Mouse (Mus musculus) heart, postnatal 4 days (tissue): ENCODE results near the gene Pnma3. TPM values are rescaled to one million over a fixed set of nuclear protein-coding genes. Genes with fewer than 3 reads are reported as not detected.
"Not testable (repeated sequence)": the region's sequence is repeated elsewhere in the genome, so short reads cannot be mapped to it uniquely, and the experiment has no call there.

Experiments used
- DNase-seq: peaks from one replicate; pipeline ENCODE4 v3.0.0; 2021
- total RNA-seq, 2 experiments: library from RNA; stranded (reverse); gene quantifications; 2 replicates each; pipeline ENCODE4 v1.2.3; 2021

The Pnma3 gene
- not detected for total RNA-seq

GRCm38 (mm10) chrX:73064415-73064793 is at the start of gene Pnma3:
TSS of gene Pnma3 (plus strand) at chrX:73064787.
- DNase-seq: no peak

- DNase-seq: no peak
Measured at GRCm38 (mm10) chrX:73037003-73037402, 27.6 kb upstream of the Pnma3 start, which contains the start of gene Pnma5. TSS of gene Pnma5 (minus strand) at chrX:73037103.

- no peak for DNase-seq
Measured at GRCm38 (mm10) chrX:73038831-73039230, 25.8 kb upstream of the Pnma3 start.

GRCm38 (mm10) chrX:73039666-73040065 is 24.9 kb upstream of the Pnma3 start:
- no peak for DNase-seq

GRCm38 (mm10) chrX:73053860-73054563 is 10.6 kb upstream of the Pnma3 start:
- DNase-seq: peak; percentile 97

- DNase-seq: no peak
Measured at GRCm38 (mm10) chrX:73061528-73061927, 3.1 kb upstream of the Pnma3 start.

- no peak for DNase-seq
Measured at GRCm38 (mm10) chrX:73062323-73062722, 2.3 kb upstream of the Pnma3 start.

- no peak for DNase-seq
Measured at GRCm38 (mm10) chrX:73063512-73064414, 824 bp upstream of the Pnma3 start.

- not testable (repeated sequence) for DNase-seq
Measured at GRCm38 (mm10) chrX:73066765-73067312, 2.3 kb downstream of the Pnma3 start.

GRCm38 (mm10) chrX:73082267-73083055 is 17.9 kb downstream of the Pnma3 start, which contains the start of gene Xlr4a:
TSS of gene Xlr4a (minus strand) at chrX:73082478.
- DNase-seq: not testable (repeated sequence)

GRCm38 (mm10) chrX:73096941-73097508 is 32.4 kb downstream of the Pnma3 start, which contains the start of gene Xlr3a:
TSS of gene Xlr3a (minus strand) at chrX:73097095.
- DNase-seq: not testable (repeated sequence)

GRCm38 (mm10) chrX:73116747-73117146 is 52.2 kb downstream of the Pnma3 start, which contains the start of gene Gm14685:
TSS of gene Gm14685 (plus strand) at chrX:73117047.
- not testable (repeated sequence) for DNase-seq

Other genes starting within 250 kb of the Pnma3 start
- under 1 TPM in 1 of 2 experiments, not detected in 1; 0.17 TPM for gene Gabrq, start 239.6 kb upstream of the Pnma3 start, total RNA-seq
- gene Cetn2, start 146.4 kb upstream of the Pnma3 start, total RNA-seq: 10 to 100 TPM; 35.4 to 36.6 TPM
- 10 to 100 TPM; 15.9 to 16.3 TPM for gene Nsdhl, start 146.2 kb upstream of the Pnma3 start, total RNA-seq
- 1 to 10 TPM; 2.3 to 2.6 TPM for gene Zfp185, start 77.4 kb upstream of the Pnma3 start, total RNA-seq
- gene Pnma5, start 27.7 kb upstream of the Pnma3 start, total RNA-seq: under 1 TPM; 0.14 to 0.19 TPM
- gene Xlr4a, start 17.7 kb downstream of the Pnma3 start, total RNA-seq: 1 to 10 TPM in 1 of 2 experiments, not detected in 1; 1.0 TPM
- under 1 TPM; 0.60 to 0.72 TPM for gene Xlr3a, start 32.3 kb downstream of the Pnma3 start, total RNA-seq
- not detected for gene Gm14685, start 52.3 kb downstream of the Pnma3 start, total RNA-seq
- not detected for gene Xlr5b, start 84.0 kb downstream of the Pnma3 start, total RNA-seq
- not detected for gene DXBay18, start 84.7 kb downstream of the Pnma3 start, total RNA-seq
- gene Spin2d, start 112.2 kb downstream of the Pnma3 start, total RNA-seq: not detected
- gene Xlr3b, start 127.4 kb downstream of the Pnma3 start, total RNA-seq: 1 to 10 TPM in 1 of 2 experiments, under 1 TPM in 1; 0.92 to 6.2 TPM
- gene Xlr4b, start 149.5 kb downstream of the Pnma3 start, total RNA-seq: 1 to 10 TPM in 1 of 2 experiments, under 1 TPM in 1; 0.20 to 1.3 TPM
- gene F8a, start 163.5 kb downstream of the Pnma3 start, total RNA-seq: 1 to 10 TPM; 7.1 to 7.2 TPM
- gene Xlr4c, start 178.3 kb downstream of the Pnma3 start, total RNA-seq: not detected
- not detected for gene Xlr3c, start 200.6 kb downstream of the Pnma3 start, total RNA-seq
- gene Xlr5a, start 228.2 kb downstream of the Pnma3 start, total RNA-seq: not detected
- not detected for gene Xlr5c, start 228.2 kb downstream of the Pnma3 start, total RNA-seq